Mouse (Mus musculus) G1E-ER4 (cell line): Measurements from ENCODE around the gene Wnk1. TPM values are rescaled to one million over a fixed set of nuclear protein-coding genes. Genes with fewer than 3 reads are reported as not detected.
A peak's percentile ranks its signal among the peaks of the same experiment; 100 is the strongest.

ENCODE experiments used
- GATA1 ChIP-seq: IDR thresholded peaks from one replicate; pipeline ENCODE4 v1.8.0; 2012; ENCODE audit warnings: low read length, inconsistent platforms
- polyA plus RNA-seq: library from polyadenylated mRNA; stranded (reverse); fragments of >175 nt; gene quantifications from 2 replicates; pipeline ENCODE4 v1.2.3, GENCODE M21; 2012

The Wnk1 gene
- polyA plus RNA-seq, 1 experiment = 55.6 TPM

DNA sequence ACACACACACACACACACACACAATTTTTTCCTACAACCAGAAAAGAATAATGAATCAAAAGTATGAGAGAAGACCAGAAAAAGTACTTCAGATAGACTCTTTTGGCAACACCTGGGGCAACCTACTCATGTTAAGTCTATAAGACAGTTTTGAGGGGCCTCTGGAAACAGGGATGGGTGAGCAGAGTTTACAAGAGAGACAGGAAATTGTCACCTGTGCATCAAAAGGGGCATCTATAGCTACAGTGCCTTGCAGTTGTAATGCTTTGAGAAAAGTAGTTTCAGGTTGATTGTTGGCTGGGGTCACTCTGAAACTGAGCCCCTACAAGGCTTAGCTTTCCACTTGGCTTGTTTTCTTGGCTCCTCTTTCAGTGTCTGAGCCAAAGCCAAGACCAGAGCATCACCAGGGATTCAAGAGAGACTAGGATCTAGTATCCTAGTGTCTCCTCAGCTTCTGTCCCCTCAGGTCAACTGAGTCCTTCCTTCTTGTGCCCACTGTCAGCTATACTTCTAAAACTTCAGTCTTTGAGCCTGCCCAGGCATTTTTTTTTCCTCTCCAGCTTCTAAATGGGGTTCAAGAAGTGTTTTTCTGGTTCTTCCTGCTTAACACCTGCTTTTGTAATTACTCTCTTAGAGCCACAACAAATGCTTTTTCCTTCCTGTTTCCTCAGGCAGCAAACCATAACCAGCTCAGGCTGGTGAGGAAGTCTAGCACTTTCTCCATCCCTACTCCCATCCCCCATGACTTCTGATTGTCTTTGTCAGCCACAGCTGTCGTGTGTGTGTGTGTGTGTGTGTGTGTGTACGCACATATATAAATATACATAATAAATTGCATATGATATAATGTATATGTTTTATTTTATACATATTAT lies 17.4 kb upstream of the Wnk1 start:
- no peak for TF ChIP-seq GATA1

DNA sequence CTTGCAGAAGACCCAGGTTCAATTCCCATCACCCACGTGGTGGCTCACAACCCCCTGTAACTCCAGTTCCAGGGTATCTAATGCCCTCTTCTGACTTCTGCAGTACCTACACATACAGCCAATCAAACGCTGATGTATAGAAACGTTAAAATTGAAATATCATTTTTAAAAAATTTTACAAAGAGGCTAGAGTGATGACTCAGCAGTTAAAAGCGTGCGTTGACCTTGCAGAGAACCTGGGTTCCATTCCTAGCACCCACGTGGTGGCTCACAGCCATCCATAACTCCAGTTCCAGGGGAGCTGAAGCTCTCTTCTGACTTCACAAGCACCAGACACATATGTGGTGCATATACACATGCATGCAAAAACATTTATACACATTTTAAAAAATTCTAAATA lies 15.9 kb upstream of the Wnk1 start:
- TF ChIP-seq GATA1 = no peak

DNA sequence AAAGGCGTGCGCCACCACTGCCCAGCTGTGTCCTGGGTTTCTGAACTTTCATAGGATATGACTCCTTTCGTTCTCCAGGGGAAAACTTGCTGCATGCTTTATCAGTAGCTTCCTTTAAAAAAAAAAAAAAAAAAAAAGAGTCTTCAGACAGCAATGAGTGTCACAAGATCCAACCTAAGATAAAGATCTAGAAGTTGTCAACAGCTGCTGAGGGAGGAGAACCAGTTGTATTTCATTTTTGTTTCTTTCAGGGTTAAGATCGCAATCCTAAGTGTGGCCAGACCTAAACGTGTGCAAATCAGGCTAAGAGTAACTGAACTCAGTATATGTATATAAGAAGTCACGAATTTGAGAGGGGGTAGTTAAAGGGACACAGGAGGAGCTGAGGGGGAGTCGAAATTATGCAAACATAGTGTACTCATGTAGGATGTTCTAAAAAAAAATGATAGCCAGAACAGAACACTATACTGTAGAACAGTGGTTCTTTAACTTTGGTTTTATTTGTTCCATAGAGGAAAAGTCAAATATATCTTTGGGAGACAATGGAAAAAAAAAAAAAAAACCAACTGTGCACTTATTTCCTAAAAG lies 9.3 kb upstream of the Wnk1 start:
- TF ChIP-seq GATA1 = no peak

DNA sequence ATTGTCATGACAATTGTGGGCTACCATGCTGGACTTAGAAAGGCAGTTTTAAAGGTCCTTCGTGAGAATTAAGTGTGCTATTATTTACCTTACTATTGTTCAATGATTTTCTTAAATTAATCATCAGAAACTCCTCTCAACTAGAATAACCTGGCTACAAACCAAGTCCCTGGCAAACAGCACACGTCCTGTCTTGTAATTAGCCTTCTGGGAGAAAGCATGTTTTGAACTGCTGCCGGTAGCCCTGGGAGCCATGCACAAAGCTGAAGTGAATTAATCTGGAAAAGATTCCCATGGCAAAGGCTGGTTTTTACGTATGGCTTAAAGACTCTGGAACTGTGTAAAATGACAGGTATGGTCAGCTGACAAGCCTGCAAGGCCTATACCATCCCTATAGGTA lies 6.9 kb upstream of the Wnk1 start:
- no peak for TF ChIP-seq GATA1

DNA sequence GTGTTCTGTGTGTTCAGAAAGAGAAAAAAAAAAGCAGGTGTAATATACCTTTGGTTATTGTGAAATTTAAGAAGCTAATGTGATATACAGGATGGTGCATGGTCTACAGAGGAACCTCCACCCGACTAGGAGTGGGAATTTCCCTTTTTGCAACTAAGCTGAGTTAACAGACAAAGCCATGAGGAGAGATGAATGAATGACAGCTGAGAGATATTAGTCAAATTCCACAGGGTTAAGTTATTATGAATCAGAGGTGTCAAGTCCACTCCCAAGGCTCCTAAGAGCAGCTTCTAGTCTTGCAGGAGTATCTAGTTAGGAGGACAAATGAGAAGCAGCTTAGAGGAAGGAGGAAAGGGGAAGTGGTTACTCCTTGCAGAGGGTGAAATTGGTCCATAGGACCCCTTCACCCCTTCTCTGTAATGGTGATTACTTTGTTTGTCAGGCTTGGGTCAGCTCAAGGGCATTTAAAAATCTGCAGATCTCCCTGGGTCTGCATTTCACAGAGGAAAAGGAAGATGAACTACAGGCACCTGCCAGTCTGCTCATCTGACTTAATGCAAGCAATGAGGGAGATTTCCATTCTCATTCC lies 4.3 kb upstream of the Wnk1 start:
- TF ChIP-seq GATA1 = no peak

DNA sequence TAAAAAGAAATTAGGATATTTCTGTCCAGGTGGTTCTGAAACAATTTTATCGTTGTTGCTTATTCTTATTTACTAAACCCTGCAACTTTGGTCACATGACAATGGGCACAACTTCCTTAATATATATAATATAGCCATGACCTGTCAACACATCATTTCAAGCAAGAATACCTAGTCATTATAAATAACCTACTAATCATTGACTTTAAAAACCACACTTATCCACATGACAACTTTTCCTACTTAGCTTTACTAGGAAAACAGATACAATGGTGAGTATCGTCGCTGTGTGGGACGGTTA lies 2.0 kb upstream of the Wnk1 start:
- TF ChIP-seq GATA1 = no peak

DNA sequence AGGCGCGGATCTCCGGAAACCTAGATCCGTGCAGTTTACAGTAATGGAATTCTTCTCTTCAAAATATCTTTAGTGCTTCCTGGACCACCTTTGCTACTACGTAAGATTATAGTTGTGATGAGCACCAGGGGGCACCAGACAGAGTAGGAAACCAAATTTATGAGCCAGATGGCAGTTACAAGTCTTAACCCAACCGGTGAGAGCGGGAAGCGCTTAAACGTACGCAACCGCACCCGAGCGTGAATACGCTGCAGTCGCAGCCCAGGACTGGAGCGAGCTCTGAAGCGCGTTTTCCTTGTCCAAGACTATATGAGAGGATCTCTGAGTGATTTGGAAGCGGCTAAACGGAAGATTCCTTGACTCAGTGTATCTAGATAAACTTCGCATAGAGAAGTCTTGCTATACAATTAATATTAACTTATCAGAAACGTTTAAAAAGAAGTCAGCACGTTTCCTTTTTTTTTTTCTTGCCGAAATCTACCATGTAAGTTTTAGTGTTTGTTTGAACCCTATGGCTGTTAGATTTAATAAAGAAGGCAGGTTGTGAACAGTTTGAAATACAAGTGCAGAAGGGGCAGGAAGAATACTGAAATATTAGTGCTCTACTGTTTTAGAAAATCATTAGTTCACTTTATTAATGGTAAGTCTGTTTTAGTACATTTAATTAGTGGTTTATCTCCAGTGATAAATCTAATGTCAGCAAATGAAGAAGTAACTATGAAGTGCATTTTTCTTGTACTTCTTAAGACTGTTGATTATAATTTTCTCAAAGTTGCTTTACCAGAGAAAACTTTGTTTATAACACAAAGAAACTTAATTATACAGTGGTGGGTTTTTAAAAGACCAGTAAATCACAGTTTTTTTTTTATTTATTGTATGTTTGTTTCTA lies 1.4 kb upstream of the Wnk1 start:
- TF ChIP-seq GATA1 = no peak

DNA sequence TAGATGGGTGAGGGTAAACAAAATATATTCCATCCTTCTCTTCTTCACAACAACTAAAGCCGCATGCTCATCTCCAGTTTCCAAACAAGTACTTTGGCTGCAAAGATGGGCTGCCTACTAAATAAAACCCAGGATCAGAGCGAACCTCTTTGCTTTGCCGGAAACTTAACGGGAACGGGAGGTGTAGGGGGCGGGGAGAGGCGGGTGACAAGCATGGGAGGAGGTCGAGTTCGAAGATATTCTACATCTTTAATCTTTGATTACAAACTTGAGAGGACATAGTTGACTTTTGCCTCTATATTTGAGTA lies 738 bp upstream of the Wnk1 start:
- no peak for TF ChIP-seq GATA1

DNA sequence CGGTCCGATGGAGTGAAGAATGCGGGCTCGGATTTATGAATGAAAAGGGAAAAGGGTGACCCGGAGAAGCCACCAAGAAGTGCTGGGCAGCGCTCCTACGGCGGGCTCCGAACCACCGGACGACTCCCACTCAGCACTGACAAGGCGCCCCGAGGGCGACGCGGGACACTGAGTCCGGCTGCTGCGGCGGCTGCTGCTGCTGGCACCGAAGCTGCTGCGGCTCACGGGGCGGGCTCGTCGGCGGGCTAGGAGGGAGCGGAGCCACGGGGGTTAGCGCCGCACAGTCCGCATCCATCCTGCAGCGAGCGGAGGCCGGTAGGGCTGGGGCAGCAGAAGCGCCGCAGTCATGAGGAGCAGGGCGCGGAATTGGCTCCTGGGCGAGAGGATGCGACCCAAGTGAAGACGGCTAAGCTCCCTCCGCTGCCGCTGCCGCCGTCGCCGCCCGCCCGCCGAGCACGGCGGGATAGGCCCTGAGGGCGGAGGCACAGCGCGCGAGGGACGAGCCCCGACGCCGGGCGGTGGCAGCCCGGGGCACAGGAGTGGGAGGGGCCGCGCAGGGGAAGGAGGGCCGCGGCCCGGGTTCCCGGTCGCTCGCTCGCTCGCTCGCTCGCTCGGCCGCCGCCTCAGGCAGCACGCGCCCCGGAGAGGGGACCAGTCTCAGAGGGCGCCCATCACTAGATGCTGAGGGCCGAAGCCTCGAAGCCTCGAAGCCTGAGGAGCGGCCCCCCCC lies 671 bp downstream of the Wnk1 start:
- TF ChIP-seq GATA1 = no peak

DNA sequence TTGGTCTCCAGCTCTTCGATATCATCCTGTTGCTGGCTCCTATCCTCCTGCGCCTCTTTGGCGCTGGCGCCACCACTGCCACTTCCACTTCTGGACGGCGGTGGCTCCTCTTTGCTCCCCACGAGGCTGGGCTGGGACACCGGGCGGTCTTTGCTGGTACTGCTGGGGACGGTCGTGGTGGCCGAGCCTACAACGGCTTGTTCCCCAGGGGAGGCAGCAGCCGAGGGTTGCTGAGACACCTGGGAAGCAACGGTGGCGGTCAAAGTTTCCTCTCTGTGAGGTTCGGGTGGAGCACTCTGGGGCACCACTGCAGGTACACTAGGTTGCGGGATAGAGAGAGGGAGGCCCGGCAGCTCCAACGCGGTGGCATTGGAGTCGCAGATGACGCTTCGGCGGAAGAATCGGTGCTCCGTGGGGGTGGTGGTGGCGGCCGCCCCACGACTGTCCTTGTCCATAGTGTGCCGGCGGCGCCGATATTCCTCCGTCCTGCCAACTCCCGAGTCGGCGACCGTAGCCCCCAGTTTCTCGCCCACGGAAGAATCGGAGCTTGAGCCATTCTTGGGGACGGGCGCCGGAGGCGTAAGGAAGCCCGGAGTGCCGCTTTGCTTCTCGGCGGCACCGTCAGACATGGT lies 1.4 kb downstream of the Wnk1 start:
- TF ChIP-seq GATA1 = no peak

DNA sequence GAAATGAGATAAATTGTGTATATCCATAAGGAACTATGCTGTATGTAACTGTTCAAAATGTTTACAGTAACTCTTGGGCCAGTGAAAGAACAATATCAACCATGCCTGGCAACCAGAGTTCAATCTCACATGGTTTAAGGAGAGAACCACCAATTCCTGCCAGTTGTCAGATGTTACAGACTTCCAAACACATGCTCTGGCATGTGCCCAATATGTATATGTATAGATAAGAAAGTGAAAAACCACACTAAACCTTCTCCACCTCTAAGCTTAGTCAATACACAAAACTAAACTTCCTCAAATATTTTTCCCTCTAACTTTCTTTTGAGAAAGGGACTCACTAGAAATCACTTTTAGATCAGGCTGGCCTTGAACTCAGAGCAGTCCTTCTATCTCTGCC lies 13.9 kb downstream of the Wnk1 start:
- TF ChIP-seq GATA1 = peak; percentile 2

DNA sequence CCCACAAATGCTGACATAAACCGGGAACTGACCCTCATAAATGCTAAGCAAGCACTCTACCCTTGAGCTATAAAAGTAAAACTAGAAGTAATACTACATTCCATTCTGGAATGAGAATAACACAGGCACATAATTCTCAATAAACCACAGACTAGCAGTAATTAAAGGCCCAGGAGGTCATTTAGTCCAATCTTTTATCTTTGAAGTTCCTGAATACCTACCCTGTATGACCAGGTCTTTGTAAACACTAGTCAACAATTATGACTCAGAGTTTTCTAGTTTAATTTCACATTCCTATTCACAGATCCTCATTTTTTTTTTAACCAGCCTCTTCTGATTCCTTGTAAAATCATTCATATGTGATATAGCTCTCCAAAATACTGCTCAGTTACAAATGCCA lies 14.7 kb downstream of the Wnk1 start:
- TF ChIP-seq GATA1 = no peak

DNA sequence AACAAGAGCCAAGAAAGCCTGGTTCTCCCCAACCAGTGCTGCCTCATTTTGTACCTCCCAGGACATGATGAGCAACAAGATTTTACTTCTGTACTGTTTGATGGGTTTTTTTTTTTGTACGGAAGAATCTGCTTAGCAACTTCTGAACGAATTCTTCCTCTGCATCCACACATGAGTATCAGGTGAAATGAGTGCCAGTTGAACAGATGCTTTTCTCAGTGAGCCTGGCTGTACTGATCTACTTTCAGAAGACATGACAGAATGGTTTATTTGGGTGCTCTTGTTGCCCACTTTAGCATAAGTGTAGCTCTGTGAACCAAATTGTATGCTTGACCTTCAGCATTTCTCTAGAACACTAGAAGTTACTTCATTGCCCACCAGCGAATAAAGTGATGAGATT lies 16.4 kb downstream of the Wnk1 start:
- no peak for TF ChIP-seq GATA1

DNA sequence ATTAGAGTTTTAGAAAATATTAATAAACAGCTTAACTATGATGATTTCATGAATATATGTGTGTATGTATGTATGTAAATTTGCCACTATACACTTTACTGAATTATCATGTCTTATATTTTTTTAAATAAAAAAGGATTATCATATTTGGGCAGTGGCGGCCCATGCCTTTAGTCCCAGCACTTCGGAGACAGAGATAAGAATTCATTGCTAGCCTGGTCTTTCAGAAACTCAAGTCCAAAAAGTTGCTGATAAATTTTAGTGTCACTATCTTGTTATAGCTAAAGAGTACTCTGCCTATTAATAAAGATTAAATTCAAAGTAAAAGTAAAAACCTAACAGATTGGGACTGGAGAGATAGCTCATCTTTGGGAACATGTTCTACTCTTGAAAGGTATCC lies 18.8 kb downstream of the Wnk1 start:
- TF ChIP-seq GATA1 = no peak

DNA sequence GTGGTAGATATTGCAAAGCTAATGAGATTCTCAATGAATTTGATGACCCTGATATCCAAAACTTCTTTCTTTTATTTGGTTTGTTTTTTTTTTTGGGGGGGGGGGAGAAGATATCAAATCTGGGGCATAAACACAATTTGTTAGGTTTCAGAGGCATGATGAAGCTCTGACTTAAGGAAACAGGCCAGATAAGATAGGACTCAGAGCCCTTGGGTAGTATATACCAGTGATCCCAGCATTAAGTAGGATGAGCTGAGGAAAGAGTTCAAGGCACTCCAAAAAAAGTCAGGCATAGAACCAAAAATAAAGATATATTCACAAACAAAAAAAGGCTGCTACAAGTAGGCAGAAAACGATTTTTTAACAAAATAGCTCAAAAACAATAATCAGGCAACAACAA lies 25.3 kb downstream of the Wnk1 start:
- no peak for TF ChIP-seq GATA1
